Mouse (Mus musculus): ENCODE data around the gene Smpd1. TPM values are rescaled to one million over a fixed set of nuclear protein-coding genes. Genes with fewer than 3 reads are reported as not detected.

Gene Smpd1
- polyA plus RNA-seq, 1 experiment from 2014 or later: 94.2 TPM

GRCm38 (mm10) chr7:105565071-105565836 is 11.1 kb downstream of the Smpd1 start:
- WGBS: 87% methylated on average over 17 of the region's 17 CpGs
- Histone ChIP-seq H3K9me3 (no peaks in the 10 kb centered on the region), H3K27ac (replicated peaks) (no peak overlapping the region), H3K9ac (no peak overlapping the region), H3K36me3 (peaks cover 62% of the 10 kb centered on the region), H3K4me2 (no peak overlapping the region), H3K4me3 (no peak overlapping the region), H3K4me1 (replicated peaks) (peaks cover 26% of the 10 kb centered on the region), H3K27me3 (no peaks in the 10 kb centered on the region)
- ATAC-seq (ENCODE audit: low FRiP score, low read depth): no peak

GRCm38 (mm10) chr7:105568583-105568982 is 14.4 kb downstream of the Smpd1 start:
- peak; percentile 62 for ATAC-seq (ENCODE audit: low FRiP score, low read depth)
- no peaks in the 10 kb centered on the region for H3K27me3 ChIP-seq
- H3K9ac ChIP-seq: peak overlapping the region; percentile 37; the same call in 1 of the 2 replicates
- H3K4me1 ChIP-seq (replicated peaks): peaks cover 52% of the 10 kb centered on the region
- no peaks in the 10 kb centered on the region for H3K9me3 ChIP-seq
- peak overlapping the region; percentile 30 for H3K4me3 ChIP-seq
- WGBS: 4% methylated on average over 7 of the region's 7 CpGs
- peaks cover 48% of the 10 kb centered on the region for H3K36me3 ChIP-seq
- H3K27ac ChIP-seq (replicated peaks): peak overlapping the region; percentile 88
- H3K4me2 ChIP-seq: peak overlapping the region; percentile 58

- Histone ChIP-seq H3K9ac (peak overlapping the region; percentile 37; the same call in 1 of the 2 replicates), H3K4me3 (peak overlapping the region; percentile 30), H3K27ac (replicated peaks) (peak overlapping the region; percentile 88), H3K4me1 (replicated peaks) (peaks cover 57% of the 10 kb centered on the region), H3K9me3 (no peaks in the 10 kb centered on the region), H3K4me2 (peak overlapping the region; percentile 58), H3K27me3 (no peaks in the 10 kb centered on the region), H3K36me3 (peaks cover 48% of the 10 kb centered on the region)
- ATAC-seq (ENCODE audit: low FRiP score, low read depth): peak; percentile 90
- 2% methylated on average over 6 of the region's 6 CpGs for WGBS
These were observed 14.9 kb downstream of the Smpd1 start for GRCm38 (mm10) chr7:105568988-105569471.

- 11% methylated on average over 12 of the region's 12 CpGs for WGBS
- Histone ChIP-seq H3K4me2 (peak overlapping the region; percentile 58), H3K27ac (replicated peaks) (peak overlapping the region; percentile 88), H3K36me3 (peaks cover 42% of the 10 kb centered on the region), H3K4me1 (replicated peaks) (peaks cover 59% of the 10 kb centered on the region), H3K9ac (peak overlapping the region; percentile 35), H3K27me3 (no peaks in the 10 kb centered on the region), H3K9me3 (no peaks in the 10 kb centered on the region), H3K4me3 (peak overlapping the region; percentile 30)
- peak; percentile 60 for ATAC-seq (ENCODE audit: low FRiP score, low read depth)
These were observed 15.6 kb downstream of the Smpd1 start for GRCm38 (mm10) chr7:105569512-105570496.

GRCm38 (mm10) chr7:105570756-105571155 is 16.6 kb downstream of the Smpd1 start:
- Histone ChIP-seq H3K27me3 (no peaks in the 10 kb centered on the region), H3K9me3 (no peaks in the 10 kb centered on the region), H3K36me3 (peaks cover 36% of the 10 kb centered on the region), H3K4me1 (replicated peaks) (peaks cover 66% of the 10 kb centered on the region), H3K27ac (replicated peaks) (peak overlapping the region; percentile 88), H3K4me3 (peak overlapping the region; percentile 30; the same call in 1 of the 2 replicates), H3K9ac (no peak overlapping the region), H3K4me2 (peak overlapping the region; percentile 58)
- no peak for ATAC-seq (ENCODE audit: low FRiP score, low read depth)
- WGBS: 74% methylated on average over 4 of the region's 4 CpGs

GRCm38 (mm10) chr7:105572949-105573348 is 18.8 kb downstream of the Smpd1 start:
- no peak for ATAC-seq (ENCODE audit: low FRiP score, low read depth)
- no peaks in the 10 kb centered on the region for H3K9me3 ChIP-seq
- 89% methylated on average over 8 of the region's 8 CpGs for WGBS
- H3K9ac ChIP-seq: no peak overlapping the region
- H3K4me3 ChIP-seq: no peak overlapping the region
- peaks cover 18% of the 10 kb centered on the region for H3K36me3 ChIP-seq
- no peaks in the 10 kb centered on the region for H3K27me3 ChIP-seq
- no peak overlapping the region for H3K4me2 ChIP-seq
- H3K27ac ChIP-seq (replicated peaks): no peak overlapping the region
- peaks cover 81% of the 10 kb centered on the region for H3K4me1 ChIP-seq (replicated peaks)

GRCm38 (mm10) chr7:105574537-105574936 is 20.4 kb downstream of the Smpd1 start:
- no peak for ATAC-seq (ENCODE audit: low FRiP score, low read depth)
- Histone ChIP-seq H3K9me3 (no peaks in the 10 kb centered on the region), H3K4me1 (replicated peaks) (peaks cover 78% of the 10 kb centered on the region), H3K36me3 (peaks cover 18% of the 10 kb centered on the region), H3K4me3 (no peak overlapping the region), H3K9ac (no peak overlapping the region), H3K27me3 (no peaks in the 10 kb centered on the region), H3K4me2 (no peak overlapping the region), H3K27ac (replicated peaks) (no peak overlapping the region)
- 79% methylated on average over 4 of the region's 4 CpGs for WGBS

GRCm38 (mm10) chr7:105576166-105576748 is 22.1 kb downstream of the Smpd1 start:
- Histone ChIP-seq H3K4me1 (replicated peaks) (peaks cover 68% of the 10 kb centered on the region), H3K4me2 (no peak overlapping the region), H3K9me3 (no peaks in the 10 kb centered on the region), H3K27ac (replicated peaks) (no peak overlapping the region), H3K36me3 (peaks cover 18% of the 10 kb centered on the region), H3K9ac (no peak overlapping the region), H3K4me3 (no peak overlapping the region), H3K27me3 (no peaks in the 10 kb centered on the region)
- no peak for ATAC-seq (ENCODE audit: low FRiP score, low read depth)
- WGBS: 94% methylated on average over 3 of the region's 3 CpGs

- H3K36me3 ChIP-seq: peaks cover 16% of the 10 kb centered on the region
- no peak overlapping the region for H3K4me3 ChIP-seq
- no peaks in the 10 kb centered on the region for H3K9me3 ChIP-seq
- no peaks in the 10 kb centered on the region for H3K27me3 ChIP-seq
- no peak overlapping the region for H3K4me2 ChIP-seq
- peaks cover 67% of the 10 kb centered on the region for H3K4me1 ChIP-seq (replicated peaks)
- no peak for ATAC-seq (ENCODE audit: low FRiP score, low read depth)
- H3K27ac ChIP-seq (replicated peaks): no peak overlapping the region
- WGBS: 94% methylated on average over 6 of the region's 6 CpGs
- no peak overlapping the region for H3K9ac ChIP-seq
These were observed 23.3 kb downstream of the Smpd1 start for GRCm38 (mm10) chr7:105577377-105577871.

- 0 out of 2 replicates have a peak overlapping the region, but pooled peaks have one; percentile 73 for H3K4me2 ChIP-seq
- no peak overlapping the region for H3K9ac ChIP-seq
- no peak for ATAC-seq (ENCODE audit: low FRiP score, low read depth)
- H3K4me1 ChIP-seq (replicated peaks): peaks cover 57% of the 10 kb centered on the region
- 82% methylated on average over 2 of the region's 2 CpGs for WGBS
- no peaks in the 10 kb centered on the region for H3K9me3 ChIP-seq
- H3K4me3 ChIP-seq: no peak overlapping the region
- H3K36me3 ChIP-seq: peaks cover 8% of the 10 kb centered on the region
- no peaks in the 10 kb centered on the region for H3K27me3 ChIP-seq
- no peak overlapping the region for H3K27ac ChIP-seq (replicated peaks)
These were observed 24.3 kb downstream of the Smpd1 start for GRCm38 (mm10) chr7:105578481-105578880.

- ATAC-seq (ENCODE audit: low FRiP score, low read depth): peak; percentile 62
- Histone ChIP-seq H3K4me2 (peak overlapping the region; percentile 73), H3K4me1 (replicated peaks) (peaks cover 44% of the 10 kb centered on the region), H3K4me3 (peak overlapping the region; percentile 56), H3K27ac (replicated peaks) (peak overlapping the region; percentile 99), H3K27me3 (no peaks in the 10 kb centered on the region), H3K9me3 (no peaks in the 10 kb centered on the region), H3K36me3 (no peaks in the 10 kb centered on the region), H3K9ac (peak overlapping the region; percentile 66)
- under 1% methylated on average over 20 of the region's 22 CpGs for WGBS
These were observed 26.5 kb downstream of the Smpd1 start for GRCm38 (mm10) chr7:105580627-105581089.

Data from hindbrain, embryonic 15.5 days (tissue).